Mouse (Mus musculus) adrenal gland, adult 2 months (tissue): ENCODE results near the gene Mapkapk3. TPM values are rescaled to one million over a fixed set of nuclear protein-coding genes. Genes with fewer than 3 reads are reported as not detected.
A peak's percentile ranks its signal among the peaks of the same experiment; 100 is the strongest.

Source experiments
- DNase-seq: peaks from one replicate; pipeline ENCODE4 v3.0.0; 2021
- long read RNA-seq: library from polyadenylated mRNA; stranded (forward); transcript quantifications from one replicate; pipeline ENCODE4 v2.0.0, GENCODE M21; 2021
- polyA plus RNA-seq: library from polyadenylated mRNA; depleted of rRNA; stranded (reverse); fragments of >200 nt; gene quantifications from 2 replicates; pipeline ENCODE4 v1.2.3, GENCODE M21; 2012; rRNA removed
- total RNA-seq, 2 experiments: library from RNA; stranded (reverse); gene quantifications; 2 replicates each; pipeline ENCODE4 v1.2.3; 2021

Gene Mapkapk3
- total RNA-seq = 10 to 100 TPM; 27.9 to 69.9 TPM
- 30.9 and 41.7 TPM in 2 replicates for polyA plus RNA-seq
- long read RNA-seq, transcript Mapkapk3-201 (11 exons, 2,816 nt) = major isoform, 5 of 17 reads
- long read RNA-seq, partial matches to known transcripts = 4 of 17 reads
- long read RNA-seq, other reads (novel, unspliced or antisense) = 8 of 17 reads

DNA sequence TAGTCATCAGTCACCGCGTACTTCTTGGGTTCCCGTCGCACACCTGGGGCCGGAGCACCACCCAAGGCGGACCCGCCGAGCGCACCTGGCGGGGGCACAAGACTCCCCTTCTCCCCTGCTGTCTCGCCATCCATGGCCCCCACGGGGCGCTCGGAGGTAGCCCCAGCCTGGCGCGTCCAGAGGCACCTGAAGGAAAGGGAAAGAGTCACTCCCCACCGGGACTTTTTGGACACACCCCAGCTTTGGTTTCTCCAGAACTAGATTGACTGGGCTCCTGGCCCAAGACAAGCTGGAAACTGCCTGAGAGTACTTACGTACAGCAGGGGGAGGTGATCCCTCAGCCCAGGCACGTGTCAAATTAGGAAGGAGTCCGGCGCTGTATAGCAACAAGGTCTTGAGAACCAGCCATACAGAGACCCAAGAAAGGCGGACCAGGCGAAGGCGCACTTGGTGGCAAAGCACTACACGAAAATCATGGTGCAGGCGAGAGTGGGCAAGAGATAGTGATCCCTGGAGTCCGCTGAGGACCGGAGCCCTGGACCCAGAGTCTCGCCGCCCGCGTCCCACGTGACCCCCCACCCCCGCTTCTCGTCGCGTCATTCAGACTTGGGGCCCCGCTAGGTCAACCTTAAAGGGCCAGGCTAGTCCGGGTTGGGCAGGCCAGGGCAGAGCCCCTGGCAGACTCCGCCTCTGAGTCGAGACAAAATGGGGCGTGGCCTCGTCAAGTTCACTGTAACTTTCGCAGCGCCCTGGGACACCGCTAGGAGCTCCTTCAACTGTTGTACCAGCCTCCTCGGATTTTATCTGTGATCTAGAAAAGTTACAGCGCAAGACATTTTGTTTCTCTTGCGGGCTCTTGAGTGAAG lies at the start of gene Mapkapk3:
Gene Mapkapk3, minus strand, starts transcription at position 667 of the 866 bp plus-strand sequence.
- DNase-seq = peak; percentile 94

DNA sequence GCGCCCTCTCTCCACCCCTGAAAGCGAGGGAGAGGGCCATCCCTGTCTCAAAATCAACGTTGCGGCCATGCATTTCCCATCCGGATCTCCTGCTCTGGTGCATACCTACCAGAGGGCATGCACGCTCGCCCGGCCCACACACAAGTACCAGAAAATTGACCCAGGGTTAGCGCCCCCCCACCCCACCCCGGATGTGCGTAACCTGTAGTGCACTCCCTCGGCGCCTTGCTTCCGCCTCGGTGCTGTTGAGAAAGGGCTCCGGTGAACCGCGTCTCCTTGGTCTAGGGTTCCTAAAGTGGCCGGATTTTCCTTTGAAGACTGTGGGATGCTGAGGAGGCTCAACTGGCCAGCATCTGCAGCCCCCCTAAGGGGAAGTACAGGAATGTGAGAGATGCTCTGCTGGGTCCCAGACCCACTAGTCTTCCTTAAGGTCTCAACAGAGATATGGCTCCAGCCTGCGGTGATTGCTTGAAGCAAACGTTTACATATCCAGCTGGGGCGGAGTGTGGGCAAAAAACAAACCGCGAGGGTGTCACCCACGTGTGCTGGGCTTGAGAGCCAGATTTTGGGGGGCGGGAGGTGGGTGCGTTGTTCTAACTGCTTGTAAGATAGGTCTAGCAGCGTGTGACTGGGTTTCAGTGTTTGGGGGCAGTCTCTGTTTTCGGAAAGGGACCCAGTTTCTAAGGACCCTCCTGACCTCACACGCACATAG lies 48.7 kb upstream of the Mapkapk3 start, which contains the start of gene Hemk1:
Gene Hemk1, minus strand, starts transcription at position 179 of the 712 bp plus-strand sequence.
- peak; percentile 84 for DNase-seq

DNA sequence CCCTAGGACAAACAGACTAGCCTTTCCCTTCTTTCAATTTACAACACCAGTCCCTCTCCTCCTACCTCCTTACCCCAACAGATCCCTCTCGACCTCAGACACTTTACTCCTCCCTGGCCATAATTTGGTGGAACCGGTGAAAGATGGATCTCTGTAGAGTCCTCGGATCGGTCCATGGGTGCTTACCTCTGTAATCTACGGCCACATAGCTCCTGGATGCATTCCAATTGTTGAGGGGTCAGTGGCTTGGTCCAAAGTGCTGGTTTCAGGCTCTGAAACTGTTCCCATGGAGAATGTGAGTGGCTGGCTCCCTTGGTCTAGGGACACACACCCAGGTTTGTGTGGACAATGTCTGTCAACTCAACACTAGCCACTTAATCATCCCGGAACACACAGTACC lies 46.7 kb upstream of the Mapkapk3 start:
- DNase-seq = no peak

DNA sequence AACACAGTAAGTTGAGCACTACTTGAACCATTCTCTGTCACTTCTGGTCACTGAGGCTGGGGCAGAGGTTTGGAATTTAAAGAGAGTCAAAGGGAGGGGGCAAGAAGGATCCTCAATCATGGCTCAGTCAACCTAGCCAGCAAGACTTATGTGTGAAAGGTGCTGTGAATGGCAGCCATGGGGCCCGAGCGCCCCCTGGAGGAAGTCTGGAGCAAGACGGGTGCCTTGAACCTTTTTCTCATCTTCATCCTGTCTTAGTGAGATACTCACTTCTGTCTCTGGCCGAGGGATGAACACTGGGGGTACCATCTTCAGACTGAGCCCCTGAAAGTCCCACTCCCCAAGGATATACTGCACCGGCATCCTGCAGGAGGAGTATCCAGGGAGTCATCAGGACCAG lies 46.2 kb upstream of the Mapkapk3 start:
- DNase-seq = peak; percentile 74

DNA sequence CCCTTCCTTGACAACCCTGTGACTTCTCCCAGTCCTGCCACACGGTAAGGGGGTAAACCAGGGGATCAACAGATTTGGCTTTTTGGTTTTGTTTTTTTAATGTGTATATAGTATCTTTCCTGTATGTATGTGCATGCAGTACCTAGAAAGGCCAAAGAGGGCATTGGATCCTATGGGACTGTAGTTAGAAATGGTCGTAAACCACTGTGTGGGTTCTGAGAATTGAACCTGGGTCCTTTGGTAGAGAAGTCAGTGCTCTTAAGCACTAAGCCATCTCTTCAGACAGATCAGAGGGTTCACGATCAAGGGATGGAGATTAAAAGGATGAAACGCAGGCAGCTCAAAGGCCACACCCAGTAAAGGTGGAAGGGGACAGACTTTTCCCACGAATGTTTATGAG lies 45.4 kb upstream of the Mapkapk3 start:
- no peak for DNase-seq

DNA sequence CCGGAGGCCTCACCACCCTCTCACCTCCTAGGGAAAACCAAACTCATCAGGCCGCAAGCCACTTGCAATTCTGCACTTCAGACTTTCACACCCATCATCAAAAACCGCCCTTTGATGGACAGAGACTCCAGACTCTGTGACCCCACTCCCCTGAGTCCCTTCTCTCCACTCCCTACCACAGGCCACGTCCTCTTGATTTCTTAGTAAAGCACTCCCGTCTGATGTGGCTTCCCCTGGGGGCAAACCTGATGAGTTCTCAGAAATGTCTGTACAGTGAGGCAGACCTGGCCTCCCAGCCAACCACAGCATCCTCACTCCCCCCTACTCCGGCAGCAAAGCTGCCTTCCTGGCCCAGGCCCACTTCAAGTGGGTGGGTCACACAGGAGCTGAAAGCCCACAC lies 44.7 kb upstream of the Mapkapk3 start:
- no peak for DNase-seq

DNA sequence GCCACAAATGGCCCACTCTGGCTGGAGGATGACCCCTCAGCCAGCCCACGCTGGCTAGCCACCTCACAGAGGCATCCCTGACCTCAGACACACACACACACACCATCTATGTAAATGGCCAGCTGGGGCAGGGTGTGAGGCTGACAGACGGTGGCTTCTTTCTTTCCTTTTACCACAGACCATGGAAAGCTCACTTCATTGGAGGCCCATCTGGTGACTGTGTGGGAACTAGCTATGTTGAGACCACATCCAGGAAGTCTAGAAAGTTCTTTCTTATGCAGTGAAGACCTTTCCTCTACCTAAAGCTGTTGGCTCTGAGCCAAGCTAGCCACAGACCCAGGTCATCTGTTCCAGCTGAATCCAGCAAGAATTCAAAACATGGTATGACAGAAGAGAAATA lies 44.0 kb upstream of the Mapkapk3 start:
- DNase-seq = no peak

DNA sequence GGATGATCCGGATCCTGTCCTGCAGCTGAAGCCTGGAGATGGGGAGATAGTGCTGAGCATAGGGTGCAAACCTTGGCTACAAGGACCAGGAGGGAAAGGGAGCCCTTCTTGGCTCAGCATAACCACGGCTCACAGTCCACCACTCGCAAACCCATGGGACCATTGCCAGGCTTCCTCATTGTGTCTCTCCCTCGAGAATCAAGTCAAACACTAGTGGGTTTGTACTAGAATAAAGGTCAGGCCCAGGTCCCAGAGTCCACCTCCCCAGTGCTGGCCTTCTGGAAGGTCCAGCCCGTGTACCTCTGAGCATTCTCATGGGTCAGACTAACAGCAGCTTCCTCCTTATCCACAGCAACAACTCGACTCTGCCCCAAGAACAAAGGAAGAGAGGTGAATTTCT lies 41.1 kb upstream of the Mapkapk3 start:
- no peak for DNase-seq

DNA sequence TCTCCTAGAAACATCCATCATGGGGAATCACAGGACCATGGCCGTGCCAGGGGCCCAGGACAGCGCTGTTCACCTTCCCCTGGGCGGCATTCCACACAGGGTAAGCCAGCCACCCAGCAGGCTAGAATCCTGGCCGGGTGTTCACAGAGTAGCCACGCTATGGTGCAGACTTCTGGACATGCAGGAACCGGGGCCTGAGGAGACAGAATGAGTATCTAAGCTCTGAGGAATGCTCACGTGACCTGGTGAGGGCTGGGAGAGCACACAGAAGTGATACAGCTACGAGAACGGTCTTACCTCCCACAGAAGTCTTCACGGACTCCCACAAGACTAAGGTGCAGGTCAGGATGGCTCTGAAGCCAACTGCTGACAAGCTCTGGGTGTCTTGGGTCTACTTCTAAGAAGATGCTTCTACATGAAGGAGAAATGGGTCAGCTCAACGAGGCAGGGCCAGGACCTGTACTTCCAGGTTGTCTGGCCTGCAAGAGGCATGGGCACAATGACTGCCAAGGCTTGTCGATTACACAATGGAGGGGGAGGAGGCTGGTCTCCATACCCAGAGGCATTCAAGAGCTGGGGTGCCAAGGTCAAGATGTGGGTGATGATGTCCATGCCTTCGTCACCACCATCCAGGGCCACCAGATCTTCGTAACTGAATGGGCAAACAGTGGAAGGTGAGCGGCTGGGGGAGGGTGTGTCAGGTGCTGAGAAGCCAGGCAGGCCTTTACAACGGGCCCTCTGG lies 38.4 kb upstream of the Mapkapk3 start:
- peak; percentile 49 for DNase-seq

DNA sequence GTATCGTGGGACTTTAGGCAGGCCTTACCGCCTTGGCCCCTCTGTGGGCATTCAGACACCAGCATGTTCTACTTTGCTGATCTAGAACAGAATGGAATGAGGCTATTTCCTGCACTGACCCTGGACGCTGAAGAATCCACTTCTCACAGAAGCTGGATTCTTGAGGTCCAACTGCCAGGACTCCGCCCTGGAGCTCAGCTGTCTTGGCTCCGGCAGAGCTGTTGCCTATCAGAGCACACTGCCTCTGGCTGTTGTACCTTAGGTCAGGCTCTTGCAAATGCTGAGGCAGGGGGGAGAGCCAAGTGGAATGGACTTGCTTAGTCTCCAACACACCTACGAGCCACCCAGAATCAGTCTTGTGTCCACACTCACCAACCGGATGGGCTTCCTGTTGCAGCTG lies 36.2 kb upstream of the Mapkapk3 start:
- no peak for DNase-seq

DNA sequence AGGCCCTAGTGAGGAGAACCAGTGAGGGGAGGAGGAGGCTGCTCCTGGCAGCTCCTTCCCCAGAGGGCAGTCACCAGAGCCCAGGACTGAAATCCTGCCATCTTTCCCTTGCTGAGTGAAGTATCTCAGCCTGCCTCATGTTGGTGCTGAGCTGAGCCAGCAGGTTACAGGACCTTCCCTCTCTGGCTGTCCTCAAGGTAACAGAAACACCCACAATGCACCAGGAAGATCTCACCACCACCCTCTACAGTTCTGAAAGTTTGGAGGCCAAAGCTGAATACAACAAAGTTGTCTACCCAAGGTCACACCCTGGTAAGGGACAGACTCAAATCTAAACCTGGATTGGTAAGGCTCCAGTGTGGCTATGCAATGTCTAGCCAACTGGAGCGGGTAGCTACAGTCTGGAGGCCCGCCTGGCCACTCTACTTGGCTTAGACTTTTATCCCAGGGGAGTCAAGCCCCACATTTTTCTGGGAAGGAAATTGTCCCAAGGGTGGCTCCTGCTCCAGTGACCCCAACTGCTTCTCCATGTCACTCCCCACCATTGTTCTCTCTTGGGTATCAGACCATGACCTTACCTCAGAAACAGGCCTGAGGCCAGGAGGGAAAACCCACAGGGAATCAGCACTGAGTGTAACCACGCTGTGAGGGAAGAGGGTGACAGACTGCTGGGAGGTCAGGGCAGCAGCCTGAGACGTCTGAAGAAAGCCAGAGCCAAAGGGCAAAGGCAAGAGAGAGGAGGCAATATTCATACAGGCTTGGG lies 35.3 kb upstream of the Mapkapk3 start:
- peak; percentile 62 for DNase-seq

DNA sequence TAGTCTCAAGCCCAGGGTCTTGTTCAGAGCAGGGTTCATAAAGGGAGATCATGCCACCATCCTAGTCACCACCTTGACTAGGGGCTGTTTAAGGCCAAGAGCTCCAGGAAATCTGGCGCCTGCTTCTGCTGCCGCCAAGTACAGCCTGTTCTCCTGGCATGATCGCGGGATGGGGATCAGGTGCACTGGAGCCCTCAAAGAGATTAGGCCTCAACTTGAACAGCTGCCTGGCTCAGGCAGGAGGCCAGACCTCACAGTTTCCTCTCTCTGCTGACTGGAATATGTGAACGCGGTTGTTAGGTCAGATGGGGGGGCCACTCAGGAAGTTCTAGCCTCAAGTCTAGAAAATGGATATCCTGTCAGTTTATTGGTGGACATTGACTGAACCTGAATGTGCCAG lies 33.9 kb upstream of the Mapkapk3 start:
- DNase-seq = peak; percentile 29

DNA sequence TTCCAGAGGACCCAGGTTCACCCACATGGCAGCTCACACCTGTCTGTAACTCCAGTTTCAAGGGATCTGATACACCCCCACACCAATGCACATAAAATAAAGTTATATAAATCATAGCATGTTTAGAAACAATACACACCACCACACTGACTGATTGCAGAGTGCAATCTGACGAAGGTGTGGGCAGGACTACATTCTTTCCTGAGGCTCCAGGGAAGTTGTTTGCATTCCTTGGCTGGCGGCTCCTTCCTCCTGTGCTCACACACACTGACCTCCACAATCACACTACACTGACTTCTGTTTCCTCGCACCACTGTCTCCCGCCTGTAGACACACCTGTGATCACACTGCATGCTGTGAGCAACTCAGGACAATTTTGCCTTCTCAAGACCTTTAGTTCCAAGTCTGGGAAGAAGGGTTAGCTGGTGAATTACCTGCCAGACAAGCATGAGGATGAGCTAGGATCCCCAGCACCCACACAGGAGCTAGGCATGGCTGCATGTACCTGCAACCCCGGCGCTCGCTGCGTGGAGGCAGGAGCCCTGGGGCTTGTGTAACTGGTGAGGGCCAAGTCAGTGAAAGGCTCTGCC lies 32.9 kb upstream of the Mapkapk3 start:
- no peak for DNase-seq

DNA sequence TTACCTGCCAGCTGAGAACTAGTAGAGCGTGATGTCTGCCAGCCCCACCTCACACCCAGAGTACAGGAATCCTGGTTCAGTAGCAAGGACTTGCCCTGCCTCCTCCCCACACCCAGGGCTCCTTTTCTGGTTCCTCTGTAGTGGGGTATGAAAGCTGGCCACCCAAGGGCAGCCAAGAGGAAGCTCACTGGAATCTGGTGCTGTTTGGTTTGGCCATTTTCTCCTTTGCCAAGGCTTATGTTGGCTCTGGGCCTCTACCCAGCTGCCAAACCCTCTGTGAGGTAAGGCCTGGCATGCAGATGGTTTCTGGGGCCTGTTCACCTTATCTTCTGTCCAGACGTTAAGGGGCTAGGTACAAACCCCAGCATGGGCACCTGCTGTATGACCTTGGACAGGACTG lies 26.1 kb upstream of the Mapkapk3 start:
- peak; percentile 25 for DNase-seq

DNA sequence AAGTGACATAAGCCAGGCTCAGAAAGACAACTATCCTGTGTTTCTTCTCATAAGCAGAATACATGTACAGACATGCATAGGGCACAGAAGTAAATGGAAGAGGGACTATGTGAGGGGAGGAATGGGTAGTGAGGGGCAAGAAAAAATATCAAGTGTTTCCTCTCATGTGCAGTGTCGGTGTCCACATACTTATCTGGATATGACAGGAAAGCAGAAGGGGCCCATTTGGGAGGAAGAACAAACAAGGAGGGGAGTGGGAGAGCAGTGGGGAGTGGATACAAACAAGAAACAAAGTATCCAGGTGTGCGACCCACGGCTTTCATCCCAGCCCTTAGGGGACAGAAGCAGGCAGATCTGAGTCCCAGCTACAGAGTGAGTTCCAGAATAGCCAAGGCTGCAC lies 24.2 kb upstream of the Mapkapk3 start:
- DNase-seq = no peak

DNA sequence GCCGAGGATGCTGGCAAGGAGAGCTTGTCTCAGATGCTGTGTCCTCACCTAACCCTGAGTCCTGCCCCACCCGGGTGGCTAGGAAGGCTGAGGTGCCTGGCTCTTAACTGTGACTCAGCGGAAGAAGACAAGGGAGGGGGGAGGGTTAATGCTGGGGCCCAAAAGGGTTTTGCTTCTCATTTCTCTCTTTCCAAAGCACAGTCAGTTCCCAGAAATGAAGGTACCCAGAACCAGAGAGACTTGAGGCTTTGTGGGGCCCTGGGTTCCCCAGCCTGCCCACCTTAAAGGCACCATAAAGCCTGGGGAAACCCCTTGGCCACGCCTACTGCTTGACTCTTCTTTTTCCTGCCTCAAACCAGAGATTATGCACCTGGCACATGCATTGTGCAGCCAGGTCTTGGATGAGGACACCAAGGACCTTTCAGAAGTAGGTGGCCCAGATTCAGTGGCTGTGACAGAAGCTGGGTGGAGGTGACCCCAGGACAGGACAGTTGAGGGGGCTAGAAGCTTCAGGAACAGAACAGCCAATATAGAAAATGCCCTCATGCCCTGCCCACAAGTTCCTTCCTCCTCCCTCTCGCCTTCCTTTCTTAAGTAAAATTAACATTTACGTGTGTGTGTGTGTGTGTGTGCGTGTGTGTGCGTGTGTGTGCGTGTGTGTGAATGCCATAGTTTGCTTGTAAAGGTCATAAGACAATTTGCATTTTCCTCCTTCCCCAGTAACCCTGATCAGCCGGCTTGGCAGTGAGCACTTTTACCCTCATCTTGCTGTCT lies 23.3 kb upstream of the Mapkapk3 start:
- no peak for DNase-seq

DNA sequence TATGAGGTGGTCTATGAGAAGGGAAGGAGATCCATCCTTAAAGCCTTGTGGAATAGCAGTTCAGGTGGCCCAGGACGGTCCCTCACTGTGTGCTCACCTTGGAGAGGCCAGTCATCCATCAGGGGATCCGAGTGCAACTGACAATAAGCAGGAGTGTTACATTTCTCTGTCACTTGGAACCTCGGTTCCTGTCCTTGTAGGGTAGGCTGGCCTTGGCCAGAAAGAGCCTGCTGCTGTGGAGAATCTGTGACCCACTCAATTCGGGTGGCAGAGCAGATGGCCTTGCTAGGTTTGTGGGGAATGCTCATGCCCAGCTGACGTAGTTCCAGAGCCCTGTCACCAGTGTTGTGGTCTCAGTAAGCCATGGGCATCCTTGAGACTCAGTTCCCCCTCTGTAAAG lies 19.9 kb upstream of the Mapkapk3 start:
- peak; percentile 69 for DNase-seq

DNA sequence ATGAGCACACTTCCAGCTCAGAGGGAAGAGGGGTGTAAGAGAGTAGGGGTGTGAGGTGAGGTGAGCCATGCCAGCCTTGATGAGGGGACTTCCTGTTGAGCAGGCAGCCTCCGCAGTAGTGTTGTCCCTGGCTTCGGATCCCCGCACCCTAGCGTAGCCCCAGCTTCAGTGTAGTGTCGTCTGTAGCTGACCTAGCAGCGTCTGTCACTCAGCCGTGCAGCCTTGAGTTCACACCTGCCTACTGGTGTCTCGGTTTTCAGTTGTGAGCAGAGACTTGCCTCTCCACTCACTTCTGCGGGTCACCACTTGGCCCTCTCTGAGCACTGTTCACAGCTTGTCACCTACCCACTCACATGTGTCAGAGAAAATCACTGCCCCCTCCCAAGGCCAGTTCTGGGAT lies 19.5 kb upstream of the Mapkapk3 start:
- DNase-seq = no peak

DNA sequence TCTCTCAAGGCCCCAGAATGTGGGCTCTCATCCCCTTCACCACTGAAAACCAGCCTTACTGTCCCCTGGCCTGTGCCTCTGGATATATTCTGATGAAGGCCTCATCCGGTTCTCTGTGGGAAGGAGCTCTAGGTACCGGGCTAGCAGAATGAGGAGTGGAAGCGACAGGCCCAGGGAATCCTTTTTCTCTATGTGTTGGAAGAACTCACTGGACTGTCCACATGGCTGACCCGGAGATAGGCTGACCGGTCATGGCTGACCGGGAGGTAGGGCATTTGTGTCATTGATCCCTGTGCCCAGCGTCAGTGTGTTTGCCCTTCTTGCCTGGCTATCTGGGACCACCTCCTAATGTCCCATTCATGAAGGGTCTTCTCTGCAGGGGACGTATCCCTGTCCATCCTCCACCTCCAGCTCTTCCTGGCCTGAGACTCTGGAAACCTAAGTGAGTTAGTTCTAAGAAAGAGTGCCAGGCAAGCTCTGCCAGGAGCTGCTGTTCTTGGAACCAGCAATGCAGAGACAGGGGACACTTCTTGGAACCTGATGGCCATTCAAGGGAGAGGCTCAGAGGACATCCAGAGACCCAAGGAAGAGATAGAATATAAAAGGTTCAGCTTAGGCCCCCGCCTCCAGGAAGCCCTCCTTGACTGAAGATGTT lies 18.8 kb upstream of the Mapkapk3 start:
- peak; percentile 44 for DNase-seq

DNA sequence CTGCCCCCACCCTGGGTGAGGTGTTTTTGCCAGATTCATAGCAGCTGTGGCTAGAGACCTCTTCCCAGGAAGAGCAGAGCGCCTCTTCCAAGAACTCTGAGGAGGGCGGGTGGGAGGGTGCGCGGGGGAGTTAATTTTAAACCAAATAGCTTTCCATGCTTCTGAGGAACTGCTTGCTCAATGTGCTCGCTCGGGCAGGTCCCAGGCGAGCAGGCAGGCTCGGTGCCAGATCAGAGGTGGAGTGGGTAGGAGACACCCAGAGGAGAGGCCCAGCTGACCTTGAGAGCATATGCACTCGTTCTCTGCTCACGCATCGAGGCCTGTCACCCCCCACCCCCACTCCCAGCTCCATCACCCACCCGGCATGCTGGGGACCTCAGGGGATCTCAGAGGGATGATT lies 18.2 kb upstream of the Mapkapk3 start:
- DNase-seq = peak; percentile 81
